Mouse (Mus musculus): Measurements from ENCODE around the gene Stmnd1. TPM values are rescaled to one million over a fixed set of nuclear protein-coding genes. Genes with fewer than 3 reads are reported as not detected.
A peak's percentile ranks its signal among the peaks of the same experiment; 100 is the strongest.
"Not testable (repeated sequence)": the region's sequence is repeated elsewhere in the genome, so short reads cannot be mapped to it uniquely, and the experiment has no call there.

Stmnd1 gene
- polyA plus RNA-seq (2012; rRNA removed), result not detected in 2 replicates

DNA sequence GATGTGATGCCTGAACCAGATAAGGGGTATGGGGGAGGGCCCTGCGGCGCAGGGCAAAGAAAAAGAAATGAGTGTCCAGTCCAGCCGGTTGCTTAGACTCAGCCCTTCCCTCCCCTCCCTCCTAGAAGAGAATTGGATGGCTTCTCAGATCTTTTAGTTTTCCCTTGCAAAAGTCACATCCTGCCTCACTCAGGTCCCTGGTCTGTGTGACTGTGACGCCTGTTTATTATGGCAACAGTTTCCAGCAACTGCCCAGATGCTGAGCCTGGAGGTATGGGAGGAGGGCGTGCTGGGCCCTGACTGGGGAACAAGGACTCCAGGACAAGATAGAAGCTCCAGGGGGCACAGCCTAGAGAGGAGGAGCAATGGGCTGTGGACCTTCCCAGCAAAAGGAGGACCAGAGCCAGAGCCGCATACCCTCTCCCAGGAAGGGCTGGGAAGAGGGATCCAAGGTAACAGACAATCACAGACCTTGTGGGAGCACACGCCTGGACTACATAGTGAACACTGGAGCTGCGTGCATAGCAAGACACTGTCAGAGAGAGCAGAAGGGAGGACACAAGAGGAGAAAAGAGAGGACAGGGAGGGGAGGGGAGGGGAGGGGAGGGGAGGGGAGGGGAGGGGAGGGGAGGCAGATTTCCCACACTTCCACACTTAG lies at the start of gene Stmnd1:
Stmnd1 (plus strand) TSS at position 269 of the 658 bp plus-strand sequence.
- no peak for TF ChIP-seq POLR2A (IDR thresholded peaks at IDR 0.05; ENCODE audit: borderline replicate concordance, extremely low read depth, insufficient read depth, insufficient read length, poor library complexity, severe bottlenecking)
- no peak for TF ChIP-seq CTCF (IDR thresholded peaks at IDR 0.05; ENCODE audit: borderline replicate concordance, extremely low read depth, insufficient read depth, insufficient read length)
- DNase-seq (ENCODE audit: low read depth), result peak; percentile 18

DNA sequence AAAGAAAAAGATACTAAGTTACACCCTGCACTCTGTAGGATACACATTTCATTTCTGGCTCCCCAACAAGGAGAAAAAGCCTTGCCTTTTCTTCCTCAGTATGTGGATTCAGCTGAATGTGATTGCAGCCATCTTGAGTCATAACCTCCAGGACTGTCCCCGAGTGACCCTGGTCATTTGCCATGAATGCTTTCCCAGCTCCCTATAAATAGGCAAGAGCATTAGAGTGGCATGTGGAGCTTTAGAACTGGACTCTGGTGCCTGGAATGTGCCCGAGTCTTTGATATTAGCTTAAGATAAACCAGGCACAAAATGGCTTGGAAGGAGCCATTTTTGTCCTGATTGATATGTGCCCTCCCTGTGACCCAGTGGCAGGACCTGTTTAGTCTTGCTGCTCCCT lies 46.6 kb upstream of the Stmnd1 start:
- TF ChIP-seq POLR2A (IDR thresholded peaks at IDR 0.05; ENCODE audit: borderline replicate concordance, extremely low read depth, insufficient read depth, insufficient read length, poor library complexity, severe bottlenecking) (no peak), CTCF (IDR thresholded peaks at IDR 0.05; ENCODE audit: borderline replicate concordance, extremely low read depth, insufficient read depth, insufficient read length) (no peak)
- no peak for DNase-seq (ENCODE audit: low read depth)

- DNase-seq (ENCODE audit: low read depth), result no peak
- TF ChIP-seq CTCF (IDR thresholded peaks at IDR 0.05; ENCODE audit: borderline replicate concordance, extremely low read depth, insufficient read depth, insufficient read length) (no peak), POLR2A (IDR thresholded peaks at IDR 0.05; ENCODE audit: borderline replicate concordance, extremely low read depth, insufficient read depth, insufficient read length, poor library complexity, severe bottlenecking) (no peak)
Observed at GRCm38 (mm10) chr13:46227486-46227885, 46.0 kb upstream of the Stmnd1 start.

- DNase-seq (ENCODE audit: low read depth), result not testable (repeated sequence)
Observed at GRCm38 (mm10) chr13:46228750-46229149, 44.8 kb upstream of the Stmnd1 start.

DNA sequence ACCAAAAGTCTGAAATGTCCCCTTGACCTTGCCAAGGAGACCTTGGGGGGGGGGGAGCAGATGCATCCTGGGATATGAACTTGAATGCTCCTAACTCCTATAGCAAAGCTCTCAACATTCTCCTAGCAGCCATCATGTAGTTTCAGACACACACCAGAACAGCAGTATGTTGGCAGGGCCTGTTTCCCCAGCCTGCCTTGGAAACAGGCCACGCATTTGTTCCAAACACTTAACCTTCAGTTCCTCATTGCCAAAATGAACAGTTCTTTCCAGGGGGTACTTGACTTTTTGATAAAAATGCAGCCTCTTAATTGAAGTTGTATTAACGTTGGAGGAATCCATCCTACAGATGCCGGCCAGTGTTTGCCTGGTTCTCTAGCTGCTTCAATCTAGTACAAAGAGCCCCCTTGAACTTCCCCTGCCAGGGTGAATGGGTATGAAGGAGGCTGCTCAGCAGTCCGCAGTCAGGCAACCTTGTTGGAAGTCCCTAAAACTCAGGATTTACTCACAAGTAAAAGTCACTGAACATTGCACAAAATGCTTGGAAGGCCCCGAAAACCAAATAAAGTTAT lies 41.9 kb upstream of the Stmnd1 start:
- no peak for TF ChIP-seq CTCF (IDR thresholded peaks at IDR 0.05; ENCODE audit: borderline replicate concordance, extremely low read depth, insufficient read depth, insufficient read length)
- no peak for TF ChIP-seq POLR2A (IDR thresholded peaks at IDR 0.05; ENCODE audit: borderline replicate concordance, extremely low read depth, insufficient read depth, insufficient read length, poor library complexity, severe bottlenecking)
- peak; percentile 70 for DNase-seq (ENCODE audit: low read depth)

- TF ChIP-seq CTCF (IDR thresholded peaks at IDR 0.05; ENCODE audit: borderline replicate concordance, extremely low read depth, insufficient read depth, insufficient read length) (no peak), POLR2A (IDR thresholded peaks at IDR 0.05; ENCODE audit: borderline replicate concordance, extremely low read depth, insufficient read depth, insufficient read length, poor library complexity, severe bottlenecking) (no peak)
- no peak for DNase-seq (ENCODE audit: low read depth)
Observed at GRCm38 (mm10) chr13:46237723-46238349, 35.7 kb upstream of the Stmnd1 start.

- DNase-seq (ENCODE audit: low read depth), result peak; percentile 35
- TF ChIP-seq CTCF (IDR thresholded peaks at IDR 0.05; ENCODE audit: borderline replicate concordance, extremely low read depth, insufficient read depth, insufficient read length) (no peak), POLR2A (IDR thresholded peaks at IDR 0.05; ENCODE audit: borderline replicate concordance, extremely low read depth, insufficient read depth, insufficient read length, poor library complexity, severe bottlenecking) (no peak)
Observed at GRCm38 (mm10) chr13:46238796-46239195, 34.7 kb upstream of the Stmnd1 start.

DNA sequence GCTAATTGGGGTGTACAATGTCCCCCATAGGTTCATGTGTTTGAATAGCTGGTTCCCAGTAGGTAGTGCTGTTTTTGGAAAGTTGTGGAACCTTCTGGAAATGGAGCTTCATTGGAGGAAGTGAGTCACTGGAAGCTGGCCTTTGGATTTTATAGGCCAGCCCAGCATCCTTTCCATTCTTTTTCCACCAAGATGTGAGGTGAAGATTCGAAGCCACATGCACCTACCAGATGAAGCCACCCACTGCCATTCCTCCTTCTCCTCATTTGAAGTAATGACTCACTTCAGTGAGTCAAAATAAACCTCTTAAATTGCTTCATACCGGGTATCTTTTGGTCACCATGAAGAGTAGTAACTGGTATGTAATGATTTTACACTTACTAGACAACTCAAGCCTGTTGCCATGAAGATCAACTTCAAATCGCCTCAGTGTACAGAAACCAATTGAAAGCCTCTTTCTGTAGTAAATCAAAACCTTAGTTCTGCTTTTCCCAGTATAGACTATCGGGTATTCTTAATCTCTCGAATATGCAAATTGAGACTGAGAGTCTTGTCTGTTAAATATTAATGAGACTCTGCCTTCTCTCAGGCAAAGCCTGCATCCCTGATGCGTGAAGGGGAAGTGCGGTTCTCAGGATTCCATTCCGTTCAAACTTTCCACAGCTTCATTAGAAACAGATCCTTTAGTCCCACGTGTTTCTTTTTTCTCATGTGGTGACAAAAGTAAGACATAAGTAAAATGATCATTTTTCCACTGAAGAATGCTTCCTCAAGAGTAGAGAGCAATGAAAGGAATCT lies 31.9 kb upstream of the Stmnd1 start:
- peak; percentile 57 for DNase-seq (ENCODE audit: low read depth)
- TF ChIP-seq CTCF (IDR thresholded peaks at IDR 0.05; ENCODE audit: borderline replicate concordance, extremely low read depth, insufficient read depth, insufficient read length) (no peak), POLR2A (IDR thresholded peaks at IDR 0.05; ENCODE audit: borderline replicate concordance, extremely low read depth, insufficient read depth, insufficient read length, poor library complexity, severe bottlenecking) (no peak)

DNA sequence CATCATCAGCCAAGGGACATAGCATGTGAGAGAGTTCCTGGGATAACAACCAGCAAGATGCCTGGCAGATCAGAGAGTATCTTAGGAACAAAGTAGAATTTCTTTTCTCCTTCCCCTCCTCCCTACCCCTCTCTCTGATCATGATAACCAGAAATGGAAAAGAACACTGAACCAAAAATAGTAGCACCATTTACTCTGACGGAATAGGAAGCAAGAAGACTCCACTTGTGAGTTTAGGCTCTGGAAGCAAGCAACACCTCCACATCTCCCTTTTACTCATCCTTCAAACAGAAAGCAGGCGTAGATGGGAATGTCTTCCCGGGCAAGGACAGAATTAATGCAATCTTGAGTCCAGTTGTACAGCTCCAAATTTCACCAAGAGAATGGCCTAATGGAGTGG lies 19.8 kb upstream of the Stmnd1 start:
- no peak for DNase-seq (ENCODE audit: low read depth)

GRCm38 (mm10) chr13:46254171-46254570 lies 19.4 kb upstream of the Stmnd1 start:
- DNase-seq (ENCODE audit: low read depth), result no peak
- TF ChIP-seq POLR2A (IDR thresholded peaks at IDR 0.05; ENCODE audit: borderline replicate concordance, extremely low read depth, insufficient read depth, insufficient read length, poor library complexity, severe bottlenecking) (no peak), CTCF (IDR thresholded peaks at IDR 0.05; ENCODE audit: borderline replicate concordance, extremely low read depth, insufficient read depth, insufficient read length) (no peak)

More for the DNA sequence above, 19.8 kb upstream of the Stmnd1 start:
- TF ChIP-seq CTCF (IDR thresholded peaks at IDR 0.05; ENCODE audit: borderline replicate concordance, extremely low read depth, insufficient read depth, insufficient read length), result no peak
- TF ChIP-seq POLR2A (IDR thresholded peaks at IDR 0.05; ENCODE audit: borderline replicate concordance, extremely low read depth, insufficient read depth, insufficient read length, poor library complexity, severe bottlenecking), result no peak

GRCm38 (mm10) chr13:46255616-46256015 lies 17.9 kb upstream of the Stmnd1 start:
- no peak for DNase-seq (ENCODE audit: low read depth)
- no peak for TF ChIP-seq POLR2A (IDR thresholded peaks at IDR 0.05; ENCODE audit: borderline replicate concordance, extremely low read depth, insufficient read depth, insufficient read length, poor library complexity, severe bottlenecking)
- TF ChIP-seq CTCF (IDR thresholded peaks at IDR 0.05; ENCODE audit: borderline replicate concordance, extremely low read depth, insufficient read depth, insufficient read length), result no peak

Data from brain, embryonic 14.5 days (tissue).